Mouse (Mus musculus) brain, embryonic 14.5 days (tissue): ENCODE measurements around the gene Cpne5. TPM values are rescaled to one million over a fixed set of nuclear protein-coding genes. Genes with fewer than 3 reads are reported as not detected.
"Not testable (repeated sequence)": the region's sequence is repeated elsewhere in the genome, so short reads cannot be mapped to it uniquely, and the experiment has no call there.

Source experiments
- DNase-seq: peaks from one replicate; pipeline ENCODE4 v3.0.0-alpha.2; 2011; ENCODE audit warnings: low read depth
- CTCF ChIP-seq: fragments of 200-500 bp; IDR thresholded peaks from 2 replicates; pipeline ENCODE4 v1.5.1; 2012; ENCODE audit warnings: inconsistent platforms, mild to moderate bottlenecking, moderate library complexity, borderline replicate concordance; ENCODE audit not compliant: insufficient read depth, insufficient read length; ENCODE audit errors: extremely low read depth
- POLR2A ChIP-seq: fragments of 200-500 bp; IDR thresholded peaks from 2 replicates; pipeline ENCODE4 v1.6.1; 2012; ENCODE audit warnings: mild to moderate bottlenecking, inconsistent platforms, borderline replicate concordance; ENCODE audit not compliant: poor library complexity, insufficient read depth, insufficient read length, severe bottlenecking; ENCODE audit errors: extremely low read depth
- polyA plus RNA-seq: library from polyadenylated mRNA; depleted of rRNA; stranded (reverse); fragments of >200 nt; gene quantifications from 2 replicates; pipeline ENCODE4 v1.2.3, GENCODE M21; 2012; rRNA removed

Cpne5 gene
- polyA plus RNA-seq, 1 experiment: 37.8 TPM

DNA sequence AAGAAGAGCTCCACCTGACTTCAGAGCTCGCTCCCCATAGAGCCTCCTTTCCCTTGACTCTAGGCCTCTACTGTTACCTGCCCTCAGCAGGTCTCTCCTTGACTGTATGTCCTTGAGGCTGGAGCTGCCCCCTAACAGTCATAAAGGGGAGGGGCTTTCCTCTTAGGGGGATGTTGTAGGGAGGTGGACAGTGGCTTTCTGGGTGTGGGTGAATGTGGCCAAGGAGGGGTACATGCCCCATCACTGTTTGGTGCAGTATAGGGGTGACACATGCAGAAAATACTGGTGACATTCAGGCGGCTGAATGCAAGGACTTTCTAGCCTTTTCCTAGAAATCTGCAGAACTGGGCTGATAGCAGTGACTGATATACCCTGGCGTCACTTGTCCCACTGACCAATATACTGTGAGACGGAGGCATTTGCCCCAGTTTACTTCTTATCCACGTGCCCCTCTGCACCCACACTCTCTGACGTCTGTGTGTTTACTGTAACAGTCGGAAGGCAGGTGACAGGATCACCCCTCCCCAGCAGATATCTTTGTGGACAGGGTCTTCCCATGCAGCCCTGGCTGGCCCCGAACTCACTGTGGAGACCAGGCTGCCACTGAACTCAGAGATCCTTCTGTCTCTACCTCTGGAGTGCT is 120.8 kb downstream of the Cpne5 start:
- TF ChIP-seq CTCF: no peak
- no peak for TF ChIP-seq POLR2A
- no peak for DNase-seq

GRCm38 (mm10) chr17:29116023-29116422 is 121.9 kb downstream of the Cpne5 start:
- no peak for DNase-seq
- TF ChIP-seq CTCF (no peak), POLR2A (no peak)

DNA sequence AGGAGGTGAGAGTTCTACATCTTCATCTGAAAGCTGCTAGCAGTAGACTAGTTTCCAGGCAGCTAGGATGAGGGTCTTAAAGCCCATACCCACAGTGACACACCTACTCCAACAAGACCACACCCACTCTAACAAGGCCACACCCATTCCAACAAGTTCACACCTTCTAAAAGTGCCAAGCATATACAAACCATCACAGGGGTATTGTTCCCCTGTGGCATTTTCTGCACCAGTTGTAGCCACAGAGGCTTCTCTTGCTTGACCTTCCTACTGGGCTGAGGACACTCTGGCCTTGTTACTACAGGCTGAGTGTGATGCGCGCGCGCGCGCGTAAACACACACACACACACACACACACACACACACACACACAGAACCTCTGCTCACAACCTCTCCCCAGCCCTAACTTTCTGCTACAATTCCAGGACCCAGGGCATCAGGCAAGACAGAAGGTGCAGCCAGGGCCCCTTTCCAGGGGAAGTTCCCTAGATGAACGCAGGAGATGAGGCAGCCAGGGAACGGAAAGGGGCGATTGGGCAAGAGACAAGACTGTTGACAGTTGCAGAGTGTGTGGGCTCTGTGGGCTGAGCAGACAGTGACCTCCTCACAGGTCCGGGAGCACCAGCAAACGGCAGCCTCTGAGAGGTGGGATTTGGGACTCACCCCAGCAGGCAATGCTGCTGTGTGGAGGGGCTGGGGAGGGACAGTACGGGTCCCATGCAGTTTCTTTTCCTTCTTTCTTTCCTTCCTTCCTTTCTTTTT is 124.2 kb downstream of the Cpne5 start, which contains the start of gene Rab44:
Rab44 (plus strand) TSS at position 555 of the 762 bp plus-strand sequence.
- DNase-seq: no peak
- TF ChIP-seq POLR2A: no peak
- TF ChIP-seq CTCF: no peak

DNA sequence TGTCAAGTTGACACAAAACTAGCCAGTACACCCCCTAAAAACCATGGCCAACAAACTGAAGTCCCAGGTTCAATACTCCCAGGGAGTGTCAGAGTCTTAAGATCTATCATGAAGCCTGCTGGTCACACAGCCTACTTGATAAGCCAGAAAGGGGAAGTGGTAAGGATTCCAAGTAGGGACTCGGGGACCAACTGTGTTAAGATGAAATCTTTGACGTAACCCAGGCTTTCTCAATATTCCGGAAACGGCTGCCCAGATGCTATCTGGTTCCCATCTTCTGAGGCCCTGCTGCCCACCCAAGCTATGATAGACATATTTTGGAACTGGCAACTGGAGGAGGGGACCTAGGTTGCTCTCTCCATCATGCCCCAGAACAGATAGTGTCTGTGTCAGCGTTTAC is 126.6 kb downstream of the Cpne5 start:
- DNase-seq: no peak
- TF ChIP-seq POLR2A (no peak), CTCF (no peak)

GRCm38 (mm10) chr17:29110356-29110755 is 127.6 kb downstream of the Cpne5 start:
- DNase-seq: not testable (repeated sequence)

Other genes starting within 250 kb of the Cpne5 start
- gene Stk38, start 230.2 kb downstream of the Cpne5 start, polyA plus RNA-seq: 107 and 125 TPM in 2 replicates
- gene Srsf3, start 205.5 kb downstream of the Cpne5 start, polyA plus RNA-seq: 330 and 391 TPM in 2 replicates
- gene Cdkn1a, start 147.2 kb downstream of the Cpne5 start, polyA plus RNA-seq: 23.9 and 28.9 TPM in 2 replicates
- gene Rab44, start 124.0 kb downstream of the Cpne5 start, polyA plus RNA-seq: 0.23 and 0.49 TPM in 2 replicates
- 66.6 and 73.3 TPM in 2 replicates for gene Ppil1, start 26.0 kb upstream of the Cpne5 start, polyA plus RNA-seq
- 80.8 and 84.9 TPM in 2 replicates for gene BC004004, start 30.6 kb upstream of the Cpne5 start, polyA plus RNA-seq
- gene Pi16, start 79.5 kb upstream of the Cpne5 start, polyA plus RNA-seq: 2.9 and 3.6 TPM in 2 replicates
- gene Mtch1, start 109.8 kb upstream of the Cpne5 start, polyA plus RNA-seq: 698 and 767 TPM in 2 replicates
- gene Fgd2, start 122.7 kb upstream of the Cpne5 start, polyA plus RNA-seq: 6.1 and 6.4 TPM in 2 replicates